Mouse (Mus musculus): ENCODE results near the gene Fgfr2. TPM values are rescaled to one million over a fixed set of nuclear protein-coding genes. Genes with fewer than 3 reads are reported as not detected.
"Not testable (repeated sequence)": the region's sequence is repeated elsewhere in the genome, so short reads cannot be mapped to it uniquely, and the experiment has no call there.

The Fgfr2 gene
- polyA plus RNA-seq, 1 experiment from 2014 or later = 47.9 TPM

- H3K27ac ChIP-seq = peak overlapping the region; percentile 40
- no peak overlapping the region for H3K9ac ChIP-seq
- H3K4me3 ChIP-seq = no peak overlapping the region
- H3K4me2 ChIP-seq = no peak overlapping the region
- peaks cover 48% of the 10 kb centered on the region for H3K4me1 ChIP-seq
- H3K9me3 ChIP-seq (replicated peaks) = no peaks in the 10 kb centered on the region
- H3K27me3 ChIP-seq = no peaks in the 10 kb centered on the region
- 8% methylated on average over 6 of the region's 6 CpGs for WGBS
- peaks cover 1% of the 10 kb centered on the region; the same call in 1 of the 2 replicates for H3K36me3 ChIP-seq (ENCODE audit: poor library complexity, severe bottlenecking)
- no peak for ATAC-seq
Measured at GRCm38 (mm10) chr7:130471045-130471444, 2652.1 kb downstream of the Fgfr2 start.

GRCm38 (mm10) chr7:130455587-130456246 is 2667.4 kb downstream of the Fgfr2 start:
- no peak overlapping the region for H3K4me3 ChIP-seq
- no peak overlapping the region for H3K9ac ChIP-seq
- no peaks in the 10 kb centered on the region for H3K9me3 ChIP-seq (replicated peaks)
- ATAC-seq = no peak
- 51% methylated on average over 4 of the region's 4 CpGs for WGBS
- no peak overlapping the region for H3K27ac ChIP-seq
- H3K4me2 ChIP-seq = no peak overlapping the region
- H3K4me1 ChIP-seq = no peaks in the 10 kb centered on the region
- peaks cover 41% of the 10 kb centered on the region for H3K36me3 ChIP-seq (ENCODE audit: poor library complexity, severe bottlenecking)
- H3K27me3 ChIP-seq = no peaks in the 10 kb centered on the region

GRCm38 (mm10) chr7:130454226-130454625 is 2668.9 kb downstream of the Fgfr2 start:
- H3K9me3 ChIP-seq (replicated peaks) = no peaks in the 10 kb centered on the region
- 94% methylated on average over 3 of the region's 3 CpGs for WGBS
- no peak overlapping the region for H3K4me2 ChIP-seq
- H3K4me3 ChIP-seq = no peak overlapping the region
- no peaks in the 10 kb centered on the region for H3K4me1 ChIP-seq
- no peaks in the 10 kb centered on the region for H3K27me3 ChIP-seq
- H3K9ac ChIP-seq = no peak overlapping the region
- no peak overlapping the region for H3K27ac ChIP-seq
- no peak for ATAC-seq
- H3K36me3 ChIP-seq (ENCODE audit: poor library complexity, severe bottlenecking) = peaks cover 39% of the 10 kb centered on the region

- Histone ChIP-seq H3K9ac (no peak overlapping the region), H3K9me3 (replicated peaks) (no peaks in the 10 kb centered on the region), H3K27ac (no peak overlapping the region), H3K4me3 (no peak overlapping the region), H3K4me2 (no peak overlapping the region), H3K27me3 (no peaks in the 10 kb centered on the region), H3K36me3 (ENCODE audit: poor library complexity, severe bottlenecking) (no peaks in the 10 kb centered on the region), H3K4me1 (no peaks in the 10 kb centered on the region)
- WGBS = 92% methylated on average over 5 of the region's 5 CpGs
- no peak for ATAC-seq
Measured at GRCm38 (mm10) chr7:130435776-130436175, 2687.4 kb downstream of the Fgfr2 start.

GRCm38 (mm10) chr7:130432141-130432540 is 2691.0 kb downstream of the Fgfr2 start:
- no peak overlapping the region for H3K4me3 ChIP-seq
- H3K4me1 ChIP-seq = no peaks in the 10 kb centered on the region
- no peaks in the 10 kb centered on the region for H3K36me3 ChIP-seq (ENCODE audit: poor library complexity, severe bottlenecking)
- H3K9ac ChIP-seq = no peak overlapping the region
- no peak for ATAC-seq
- WGBS = 94% methylated on average over 2 of the region's 2 CpGs
- no peaks in the 10 kb centered on the region for H3K27me3 ChIP-seq
- no peak overlapping the region for H3K4me2 ChIP-seq
- H3K27ac ChIP-seq = no peak overlapping the region
- H3K9me3 ChIP-seq (replicated peaks) = no peaks in the 10 kb centered on the region

- H3K4me2 ChIP-seq = no peak overlapping the region
- H3K36me3 ChIP-seq (ENCODE audit: poor library complexity, severe bottlenecking) = no peaks in the 10 kb centered on the region
- H3K9me3 ChIP-seq (replicated peaks) = no peaks in the 10 kb centered on the region
- no peak for ATAC-seq
- WGBS = 10% methylated on average over 5 of the region's 5 CpGs
- no peak overlapping the region for H3K27ac ChIP-seq
- H3K4me3 ChIP-seq = no peak overlapping the region
- no peaks in the 10 kb centered on the region for H3K4me1 ChIP-seq
- no peaks in the 10 kb centered on the region for H3K27me3 ChIP-seq
- H3K9ac ChIP-seq = no peak overlapping the region
Measured at GRCm38 (mm10) chr7:130426586-130426985, 2696.6 kb downstream of the Fgfr2 start.

GRCm38 (mm10) chr7:130425991-130426390 is 2697.2 kb downstream of the Fgfr2 start:
- Histone ChIP-seq H3K4me3 (no peak overlapping the region), H3K27me3 (no peaks in the 10 kb centered on the region), H3K36me3 (ENCODE audit: poor library complexity, severe bottlenecking) (no peaks in the 10 kb centered on the region), H3K9me3 (replicated peaks) (no peaks in the 10 kb centered on the region), H3K27ac (no peak overlapping the region), H3K4me1 (no peaks in the 10 kb centered on the region), H3K9ac (no peak overlapping the region), H3K4me2 (no peak overlapping the region)
- WGBS = 76% methylated on average over 2 of the region's 2 CpGs
- ATAC-seq = no peak

- no peaks in the 10 kb centered on the region for H3K9me3 ChIP-seq (replicated peaks)
- H3K4me1 ChIP-seq = no peaks in the 10 kb centered on the region
- WGBS = 84% methylated on average over 1 of the region's 1 CpGs
- H3K4me2 ChIP-seq = no peak overlapping the region
- no peaks in the 10 kb centered on the region for H3K36me3 ChIP-seq (ENCODE audit: poor library complexity, severe bottlenecking)
- no peak for ATAC-seq
- no peaks in the 10 kb centered on the region for H3K27me3 ChIP-seq
- no peak overlapping the region for H3K27ac ChIP-seq
- no peak overlapping the region for H3K4me3 ChIP-seq
- H3K9ac ChIP-seq = no peak overlapping the region
Measured at GRCm38 (mm10) chr7:130419961-130420360, 2703.2 kb downstream of the Fgfr2 start.

- H3K4me2 ChIP-seq = no peak overlapping the region
Measured at GRCm38 (mm10) chr7:130407622-130408021, 2715.5 kb downstream of the Fgfr2 start.

GRCm38 (mm10) chr7:130403346-130403745 is 2719.8 kb downstream of the Fgfr2 start:
- Histone ChIP-seq H3K27me3 (no peaks in the 10 kb centered on the region), H3K4me2 (no peak overlapping the region), H3K9me3 (replicated peaks) (no peaks in the 10 kb centered on the region), H3K4me3 (no peak overlapping the region), H3K9ac (no peak overlapping the region), H3K36me3 (ENCODE audit: poor library complexity, severe bottlenecking) (peaks cover 7% of the 10 kb centered on the region; the same call in 1 of the 2 replicates), H3K4me1 (peaks cover 3% of the 10 kb centered on the region), H3K27ac (no peak overlapping the region)
- WGBS = 66% methylated on average over 2 of the region's 2 CpGs
- ATAC-seq = no peak

More at GRCm38 (mm10) chr7:130407622-130408021, 2715.5 kb downstream of the Fgfr2 start:
- Histone ChIP-seq H3K27me3 (no peaks in the 10 kb centered on the region), H3K27ac (no peak overlapping the region), H3K36me3 (ENCODE audit: poor library complexity, severe bottlenecking) (no peaks in the 10 kb centered on the region), H3K4me3 (no peak overlapping the region), H3K9ac (no peak overlapping the region), H3K9me3 (replicated peaks) (no peaks in the 10 kb centered on the region), H3K4me1 (peaks cover 3% of the 10 kb centered on the region)
- 87% methylated on average over 10 of the region's 10 CpGs for WGBS
- ATAC-seq = no peak

GRCm38 (mm10) chr7:130394697-130395096 is 2728.5 kb downstream of the Fgfr2 start:
- WGBS = 82% methylated on average over 2 of the region's 2 CpGs
- Histone ChIP-seq H3K27me3 (no peaks in the 10 kb centered on the region), H3K9me3 (replicated peaks) (no peaks in the 10 kb centered on the region), H3K4me2 (no peak overlapping the region), H3K27ac (no peak overlapping the region), H3K9ac (no peak overlapping the region), H3K4me1 (no peaks in the 10 kb centered on the region), H3K4me3 (no peak overlapping the region), H3K36me3 (ENCODE audit: poor library complexity, severe bottlenecking) (peaks cover 19% of the 10 kb centered on the region; the same call in 1 of the 2 replicates)
- ATAC-seq = no peak

GRCm38 (mm10) chr7:130390060-130390459 is 2733.1 kb downstream of the Fgfr2 start:
- 93% methylated on average over 1 of the region's 1 CpGs for WGBS
- not testable (repeated sequence) for ATAC-seq

GRCm38 (mm10) chr7:130386308-130386707 is 2736.8 kb downstream of the Fgfr2 start:
- Histone ChIP-seq H3K9ac (no peak overlapping the region), H3K4me1 (peaks cover 29% of the 10 kb centered on the region), H3K36me3 (ENCODE audit: poor library complexity, severe bottlenecking) (peaks cover 17% of the 10 kb centered on the region), H3K27me3 (no peaks in the 10 kb centered on the region), H3K4me2 (no peak overlapping the region), H3K27ac (peak overlapping the region; percentile 44; the same call in 1 of the 2 replicates), H3K4me3 (no peak overlapping the region), H3K9me3 (replicated peaks) (0 out of 2 replicates have a peak, but pooled peaks cover 5% of the 10 kb centered on the region)
- 31% methylated on average over 3 of the region's 3 CpGs for WGBS
- ATAC-seq = no peak

More at GRCm38 (mm10) chr7:130390060-130390459, 2733.1 kb downstream of the Fgfr2 start:
- not testable (repeated sequence) for H3K4me2 ChIP-seq; H3K27me3 ChIP-seq; H3K9me3 ChIP-seq (replicated peaks); H3K9ac ChIP-seq; H3K27ac ChIP-seq; H3K4me3 ChIP-seq
- peaks cover 18% of the 10 kb centered on the region for H3K4me1 ChIP-seq
- H3K36me3 ChIP-seq (ENCODE audit: poor library complexity, severe bottlenecking) = peaks cover 32% of the 10 kb centered on the region

Data from forebrain, embryonic 13.5 days (tissue).